Comparison of ENCODE assay signal across 22 mouse cellular contexts in genomic region chr8:95314707-95315106, GRCm38 (mm10). TPM values are rescaled to one million over a fixed set of nuclear protein-coding genes. Genes with fewer than 3 reads are reported as not detected.
DNase-seq lines count a peak whose midpoint lies in the region; TF ChIP-seq lines count a peak whose summit lies in the region.
"Had no signal": no experiment of that assay in that cellular context is flagged by ENCODE, and none has a peak within 500 bp of the region (broad histone marks: within the 10 kb centered on the region; RNA-seq: fewer than 3 reads in every experiment).

No protein-coding gene starts in this region.

- WGBS in heart, adult 2 months = 37% methylated on average over 2 of the region's 2 CpGs
- 73% methylated on average over 2 of the region's 2 CpGs for WGBS in heart, embryonic 10.5 days

- DNase-seq in adrenal gland, adult (ENCODE audit: inconsistent age in 2 of 2, low spot score in 1 of 2) = peak; percentile 60 to 83
- DNase-seq in adrenal gland, postnatal 25 days = no peak
- DNase-seq in heart, adult 2 months = no peak
- DNase-seq in heart, embryonic 10.5 days (ENCODE audit: low spot score) = no peak
- DNase-seq in lung, postnatal 10 days = peak; percentile 47
- DNase-seq in lung, postnatal 14 days = no peak
- peak; percentile 42 to 59 for DNase-seq in adrenal gland, postnatal 36 days
- DNase-seq in left cerebral cortex, adult 11 months (ENCODE audit: low spot score) = no peak
- DNase-seq: cerebellum, adult 11-12 months; cerebellum, adult 9-10 months; cerebellum, postnatal 25 days; gastrocnemius, postnatal 10 days; heart, postnatal 14 days; kidney, adult 18-20 months had no signal

- no peaks in the 10 kb centered on the region for H3K79me2 ChIP-seq in heart, adult 2 months (replicated peaks; ENCODE audit: control insufficient read depth, insufficient read depth, low read length)

- H3K27me3 ChIP-seq in heart, adult 2 months (ENCODE audit: control insufficient read depth, insufficient read depth, low read length) = no peaks in the 10 kb centered on the region
- H3K27me3 ChIP-seq in heart, embryonic 10.5 days (ENCODE audit: insufficient read depth, poor library complexity, severe bottlenecking) = peaks cover 20% of the 10 kb centered on the region
- H3K27me3 ChIP-seq: forebrain, embryonic 15.5 days; intestine, embryonic 15.5 days had no signal

- no peak overlapping the region for H3K27ac ChIP-seq in heart, adult 2 months
- no peak overlapping the region for H3K27ac ChIP-seq in heart, embryonic 10.5 days
- H3K27ac ChIP-seq: embryonic facial prominence, embryonic 12.5 days; forebrain, embryonic 15.5 days; hindbrain, embryonic 13.5 days; intestine, embryonic 15.5 days had no signal

- H3K4me3 ChIP-seq in heart, adult 2 months = no peak overlapping the region
- H3K4me3 ChIP-seq in heart, embryonic 10.5 days = no peak overlapping the region
- H3K4me3 ChIP-seq: embryonic facial prominence, embryonic 12.5 days; forebrain, embryonic 15.5 days; hindbrain, embryonic 13.5 days; intestine, embryonic 15.5 days had no signal

- intact Hi-C loops in heart, adult 2 months (cut with DNase I) = no loop called here

- TF ChIP-seq EP300 in heart, adult 2 months (IDR thresholded peaks at IDR 0.05; ENCODE audit: insufficient read depth, low read depth, low read length) = no peak

- no peaks in the 10 kb centered on the region for H3K36me3 ChIP-seq in heart, adult 2 months (ENCODE audit: control insufficient read depth, insufficient read depth, low read length)
- no peaks in the 10 kb centered on the region for H3K36me3 ChIP-seq in heart, embryonic 10.5 days
- H3K36me3 ChIP-seq: embryonic facial prominence, embryonic 12.5 days; forebrain, embryonic 15.5 days; G1E; hindbrain, embryonic 13.5 days; intestine, embryonic 15.5 days had no signal

- H3K9ac ChIP-seq in heart, adult 2 months (ENCODE audit: low read depth, low read length) = no peak overlapping the region
- H3K9ac ChIP-seq: embryonic facial prominence, embryonic 12.5 days; forebrain, embryonic 15.5 days; hindbrain, embryonic 13.5 days; intestine, embryonic 15.5 days had no signal

- no peaks in the 10 kb centered on the region for H3K4me1 ChIP-seq in heart, adult 2 months (ENCODE audit: control insufficient read depth, insufficient read depth, low read length)
- peaks cover 4% of the 10 kb centered on the region for H3K4me1 ChIP-seq in heart, embryonic 10.5 days
- H3K4me1 ChIP-seq: embryonic facial prominence, embryonic 12.5 days had no signal

- peak; percentile 50 for TF ChIP-seq CTCF in heart, adult 2 months (IDR thresholded peaks at IDR 0.05)

- TF ChIP-seq POLR2A in heart, adult 2 months (IDR thresholded peaks at IDR 0.05; ENCODE audit: insufficient read depth, low read depth, low read length) = no peak

- H3K9me3 ChIP-seq in heart, embryonic 10.5 days = no peaks in the 10 kb centered on the region
- H3K9me3 ChIP-seq: embryonic facial prominence, embryonic 12.5 days; forebrain, embryonic 15.5 days; G1E; hindbrain, embryonic 13.5 days; intestine, embryonic 15.5 days had no signal

RNA-seq across cellular contexts. Expression of gene Tepp, which starts 4.3 kb away (rescaled TPM):
- total RNA-seq in adrenal gland, postnatal 25 days (2021) = 0.76 TPM in 1 of 2 replicates, not detected in the other
- total RNA-seq in heart, adult 2 months (2021) = not detected
- polyA plus RNA-seq in heart, adult 2 months (2012; rRNA removed) = 0.44 and 0.59 TPM in 2 replicates
- not detected in 2 replicates for polyA plus RNA-seq in heart, embryonic 10.5 days (2016; fragmentation: Nextera tagmentation; extraction: Ambion mirVana)
- total RNA-seq in adrenal gland, postnatal 36 days (2021) = under 1 TPM in 1 of 2 experiments, not detected in 1; 0.82 TPM
- total RNA-seq: G1E; gastrocnemius, postnatal 10 days; hematopoietic stem cell, adult 5-6 weeks had no signal
- polyA plus RNA-seq: forebrain, embryonic 11.5 days; G1E; heart, embryonic 14.5 days; intestine, embryonic 15.5 days had no signal

RNA-seq across cellular contexts. Expression of gene Cngb1, which starts 8.3 kb away (rescaled TPM):
- total RNA-seq in adrenal gland, postnatal 25 days (2021) = 0.52 and 1.6 TPM in 2 replicates
- under 1 TPM; 0.61 to 0.63 TPM for total RNA-seq in heart, adult 2 months (2021)
- polyA plus RNA-seq in heart, adult 2 months (2012; rRNA removed) = 1.00 and 1.2 TPM in 2 replicates
- 0.17 TPM in 1 of 2 replicates, not detected in the other for polyA plus RNA-seq in heart, embryonic 10.5 days (2016; fragmentation: Nextera tagmentation; extraction: Ambion mirVana)
- total RNA-seq in adrenal gland, postnatal 36 days (2021) = under 1 TPM; 0.23 to 0.86 TPM
- polyA plus RNA-seq: G1E had no signal

RNA-seq across cellular contexts. Expression of gene Zfp319, which starts 17.0 kb away (rescaled TPM):
- 11.3 and 13.6 TPM in 2 replicates for total RNA-seq in adrenal gland, postnatal 25 days (2021)
- 1 to 10 TPM; 7.6 to 8.1 TPM for total RNA-seq in heart, adult 2 months (2021)
- 5.5 and 7.3 TPM in 2 replicates for polyA plus RNA-seq in heart, adult 2 months (2012; rRNA removed)
- 7.5 TPM in 2 replicates for polyA plus RNA-seq in heart, embryonic 10.5 days (2016; fragmentation: Nextera tagmentation; extraction: Ambion mirVana)
- 10 to 100 TPM in 1 of 2 experiments, 1 to 10 TPM in 1; 9.2 to 10.8 TPM for total RNA-seq in adrenal gland, postnatal 36 days (2021)

RNA-seq across cellular contexts. Expression of gene Usb1, which starts 17.4 kb away (rescaled TPM):
- 22.4 and 23.0 TPM in 2 replicates for total RNA-seq in adrenal gland, postnatal 25 days (2021)
- 10 to 100 TPM; 12.2 to 15.2 TPM for total RNA-seq in heart, adult 2 months (2021)
- 23.9 and 31.1 TPM in 2 replicates for polyA plus RNA-seq in heart, adult 2 months (2012; rRNA removed)
- polyA plus RNA-seq in heart, embryonic 10.5 days (2016; fragmentation: Nextera tagmentation; extraction: Ambion mirVana) = 31.5 and 33.0 TPM in 2 replicates
- 10 to 100 TPM; 18.4 to 18.8 TPM for total RNA-seq in adrenal gland, postnatal 36 days (2021)

RNA-seq across cellular contexts. Expression of gene Mmp15, which starts 37.4 kb away (rescaled TPM):
- total RNA-seq in adrenal gland, postnatal 25 days (2021) = 8.7 and 10.5 TPM in 2 replicates
- 10 to 100 TPM; 53.4 to 67.5 TPM for total RNA-seq in heart, adult 2 months (2021)
- polyA plus RNA-seq in heart, adult 2 months (2012; rRNA removed) = 56.7 and 58.4 TPM in 2 replicates
- polyA plus RNA-seq in heart, embryonic 10.5 days (2016; fragmentation: Nextera tagmentation; extraction: Ambion mirVana) = 30.9 and 50.2 TPM in 2 replicates
- total RNA-seq in adrenal gland, postnatal 36 days (2021) = 10 to 100 TPM in 1 of 2 experiments, 1 to 10 TPM in 1; 6.3 to 10.4 TPM

Comparison
In these comparisons a context has a peak if more than half of its experiments do, and no peak if none do; other contexts are left out.
1. DNase-seq: peak in adrenal gland, adult (2 of 2), lung, postnatal 10 days (single experiment) and adrenal gland, postnatal 36 days (2 of 2); none in adrenal gland, postnatal 25 days (single experiment), heart, adult 2 months (0 of 2), heart, embryonic 10.5 days (single experiment), lung, postnatal 14 days (single experiment) and left cerebral cortex, adult 11 months (single experiment).